Mouse (Mus musculus): ENCODE results near the gene Slc17a2. TPM values are rescaled to one million over a fixed set of nuclear protein-coding genes. Genes with fewer than 3 reads are reported as not detected.

The Slc17a2 gene
- polyA plus RNA-seq, 2 experiments from 2014 or later, result not detected

GRCm38 (mm10) chr13:23792520-23792919, 14.3 kb upstream of the Slc17a2 start:
- ATAC-seq, result no peak

- ATAC-seq, result no peak
Observed at GRCm38 (mm10) chr13:23799405-23799804, 7.4 kb upstream of the Slc17a2 start.

- no peak for ATAC-seq
Observed at GRCm38 (mm10) chr13:23804532-23804931, 2.3 kb upstream of the Slc17a2 start.

GRCm38 (mm10) chr13:23816148-23816547, 9.4 kb downstream of the Slc17a2 start:
- ATAC-seq, result no peak

- ATAC-seq, result no peak
Observed at GRCm38 (mm10) chr13:23820179-23820940, 13.6 kb downstream of the Slc17a2 start.

- no peak for ATAC-seq
Observed at GRCm38 (mm10) chr13:23822213-23822612, 15.4 kb downstream of the Slc17a2 start.

- no peak for ATAC-seq
Observed at GRCm38 (mm10) chr13:23826606-23827005, 19.8 kb downstream of the Slc17a2 start.

- no peak for ATAC-seq
Observed at GRCm38 (mm10) chr13:23833053-23833452, 26.3 kb downstream of the Slc17a2 start.

GRCm38 (mm10) chr13:23834836-23835235, 28.0 kb downstream of the Slc17a2 start:
- ATAC-seq, result no peak

GRCm38 (mm10) chr13:23836630-23837029, 29.8 kb downstream of the Slc17a2 start:
- no peak for ATAC-seq

GRCm38 (mm10) chr13:23839308-23839707, 32.5 kb downstream of the Slc17a2 start, which contains the start of gene Slc17a3:
Gene Slc17a3, plus strand, starts transcription at chr13:23839434.
- ATAC-seq, result no peak

- no peak for ATAC-seq
Observed at GRCm38 (mm10) chr13:23845851-23846250, 39.1 kb downstream of the Slc17a2 start.

- ATAC-seq, result no peak
Observed at GRCm38 (mm10) chr13:23849299-23849698, 42.5 kb downstream of the Slc17a2 start.

GRCm38 (mm10) chr13:23856401-23856800, 49.6 kb downstream of the Slc17a2 start:
- no peak for ATAC-seq

GRCm38 (mm10) chr13:23861815-23862214, 55.0 kb downstream of the Slc17a2 start:
- ATAC-seq, result no peak

GRCm38 (mm10) chr13:23864711-23865110, 57.9 kb downstream of the Slc17a2 start:
- ATAC-seq, result no peak

GRCm38 (mm10) chr13:23866086-23866710, 59.4 kb downstream of the Slc17a2 start:
- no peak for ATAC-seq

GRCm38 (mm10) chr13:23867000-23867399, 60.2 kb downstream of the Slc17a2 start:
- no peak for ATAC-seq

GRCm38 (mm10) chr13:23867405-23867804, 60.6 kb downstream of the Slc17a2 start, which contains the start of gene Slc17a1:
Gene Slc17a1, plus strand, starts transcription at chr13:23867750.
- no peak for ATAC-seq

- ATAC-seq, result no peak
Observed at GRCm38 (mm10) chr13:23868790-23869533, 62.2 kb downstream of the Slc17a2 start.

- no peak for ATAC-seq
Observed at GRCm38 (mm10) chr13:23869996-23870395, 63.2 kb downstream of the Slc17a2 start.

- ATAC-seq, result no peak
Observed at GRCm38 (mm10) chr13:23873141-23873540, 66.3 kb downstream of the Slc17a2 start.

Data from activated CD4-positive, CD25-positive, alpha-beta regulatory T cell, adult 4 months (primary cell).